Mouse (Mus musculus): Measurements from ENCODE around the gene Gm5678. TPM values are rescaled to one million over a fixed set of nuclear protein-coding genes. Genes with fewer than 3 reads are reported as not detected.
"Not testable (repeated sequence)": the region's sequence is repeated elsewhere in the genome, so short reads cannot be mapped to it uniquely, and the experiment has no call there.

Gm5678 gene
- polyA plus RNA-seq, 1 experiment from 2014 or later: not detected

- Histone ChIP-seq H3K27ac (replicated peaks; ENCODE audit: low read depth, low read length) (no peak overlapping the region), H3K9me3 (ENCODE audit: control insufficient read depth, low read length) (no peaks in the 10 kb centered on the region), H3K9ac (replicated peaks; ENCODE audit: low read length) (no peak overlapping the region), H3K4me3 (replicated peaks; ENCODE audit: low read depth, low read length) (no peak overlapping the region), H3K4me2 (ENCODE audit: low read length) (no peak overlapping the region), H3K27me3 (ENCODE audit: control insufficient read depth, insufficient read depth, low read length) (no peaks in the 10 kb centered on the region), H3K4me1 (ENCODE audit: control insufficient read depth, insufficient read depth, low read length) (no peaks in the 10 kb centered on the region), H3K36me3 (ENCODE audit: control insufficient read depth, insufficient read depth, low read length) (peaks cover 13% of the 10 kb centered on the region)
- 42% methylated on average over 5 of the region's 5 CpGs for WGBS
- peak; percentile 49 for DNase-seq
- ATAC-seq (ENCODE audit: low FRiP score, low TSS enrichment): no peak
These were observed 12.6 kb upstream of the Gm5678 start for GRCm38 (mm10) chr16:93615118-93615870.

- not testable (repeated sequence) for H3K4me3 ChIP-seq (replicated peaks; ENCODE audit: low read depth, low read length); H3K27ac ChIP-seq (replicated peaks; ENCODE audit: low read depth, low read length); H3K36me3 ChIP-seq (ENCODE audit: control insufficient read depth, insufficient read depth, low read length); DNase-seq; H3K9ac ChIP-seq (replicated peaks; ENCODE audit: low read length); H3K4me1 ChIP-seq (ENCODE audit: control insufficient read depth, insufficient read depth, low read length); ATAC-seq (ENCODE audit: low FRiP score, low TSS enrichment); H3K27me3 ChIP-seq (ENCODE audit: control insufficient read depth, insufficient read depth, low read length); H3K9me3 ChIP-seq (ENCODE audit: control insufficient read depth, low read length); H3K4me2 ChIP-seq (ENCODE audit: low read length)
- WGBS: 89% methylated on average over 4 of the region's 4 CpGs
These were observed 4.1 kb upstream of the Gm5678 start for GRCm38 (mm10) chr16:93623759-93624158.

GRCm38 (mm10) chr16:93624671-93625070 lies 3.2 kb upstream of the Gm5678 start:
- ATAC-seq (ENCODE audit: low FRiP score, low TSS enrichment): no peak
- H3K4me3 ChIP-seq (replicated peaks; ENCODE audit: low read depth, low read length): no peak overlapping the region
- DNase-seq: no peak
- H3K9ac ChIP-seq (replicated peaks; ENCODE audit: low read length): no peak overlapping the region
- no peaks in the 10 kb centered on the region for H3K36me3 ChIP-seq (ENCODE audit: control insufficient read depth, insufficient read depth, low read length)
- WGBS: 85% methylated on average over 4 of the region's 4 CpGs
- no peaks in the 10 kb centered on the region for H3K9me3 ChIP-seq (ENCODE audit: control insufficient read depth, low read length)
- no peaks in the 10 kb centered on the region for H3K4me1 ChIP-seq (ENCODE audit: control insufficient read depth, insufficient read depth, low read length)
- no peaks in the 10 kb centered on the region for H3K27me3 ChIP-seq (ENCODE audit: control insufficient read depth, insufficient read depth, low read length)
- no peak overlapping the region for H3K27ac ChIP-seq (replicated peaks; ENCODE audit: low read depth, low read length)
- H3K4me2 ChIP-seq (ENCODE audit: low read length): no peak overlapping the region

GRCm38 (mm10) chr16:93626745-93627144 lies 1.2 kb upstream of the Gm5678 start:
- Histone ChIP-seq H3K4me1 (ENCODE audit: control insufficient read depth, insufficient read depth, low read length) (no peaks in the 10 kb centered on the region), H3K4me3 (replicated peaks; ENCODE audit: low read depth, low read length) (no peak overlapping the region), H3K4me2 (ENCODE audit: low read length) (no peak overlapping the region), H3K27me3 (ENCODE audit: control insufficient read depth, insufficient read depth, low read length) (no peaks in the 10 kb centered on the region), H3K36me3 (ENCODE audit: control insufficient read depth, insufficient read depth, low read length) (no peaks in the 10 kb centered on the region), H3K27ac (replicated peaks; ENCODE audit: low read depth, low read length) (no peak overlapping the region), H3K9ac (replicated peaks; ENCODE audit: low read length) (no peak overlapping the region), H3K9me3 (ENCODE audit: control insufficient read depth, low read length) (no peaks in the 10 kb centered on the region)
- DNase-seq (peak; percentile 35), ATAC-seq (ENCODE audit: low FRiP score, low TSS enrichment) (no peak)
- WGBS: 6% methylated on average over 1 of the region's 1 CpGs

GRCm38 (mm10) chr16:93644006-93644405 lies 16.1 kb downstream of the Gm5678 start:
- H3K9ac ChIP-seq (replicated peaks; ENCODE audit: low read length): no peak overlapping the region
- DNase-seq: no peak
- no peak overlapping the region for H3K27ac ChIP-seq (replicated peaks; ENCODE audit: low read depth, low read length)
- WGBS: 83% methylated on average over 4 of the region's 4 CpGs
- H3K36me3 ChIP-seq (ENCODE audit: control insufficient read depth, insufficient read depth, low read length): no peaks in the 10 kb centered on the region
- H3K9me3 ChIP-seq (ENCODE audit: control insufficient read depth, low read length): no peaks in the 10 kb centered on the region
- H3K4me1 ChIP-seq (ENCODE audit: control insufficient read depth, insufficient read depth, low read length): no peaks in the 10 kb centered on the region
- H3K4me3 ChIP-seq (replicated peaks; ENCODE audit: low read depth, low read length): no peak overlapping the region
- no peak overlapping the region for H3K4me2 ChIP-seq (ENCODE audit: low read length)
- no peaks in the 10 kb centered on the region for H3K27me3 ChIP-seq (ENCODE audit: control insufficient read depth, insufficient read depth, low read length)
- ATAC-seq (ENCODE audit: low FRiP score, low TSS enrichment): no peak

- Histone ChIP-seq H3K4me1 (ENCODE audit: control insufficient read depth, insufficient read depth, low read length) (no peaks in the 10 kb centered on the region), H3K4me3 (replicated peaks; ENCODE audit: low read depth, low read length) (no peak overlapping the region), H3K36me3 (ENCODE audit: control insufficient read depth, insufficient read depth, low read length) (no peaks in the 10 kb centered on the region), H3K9me3 (ENCODE audit: control insufficient read depth, low read length) (no peaks in the 10 kb centered on the region), H3K27me3 (ENCODE audit: control insufficient read depth, insufficient read depth, low read length) (no peaks in the 10 kb centered on the region), H3K9ac (replicated peaks; ENCODE audit: low read length) (no peak overlapping the region), H3K4me2 (ENCODE audit: low read length) (no peak overlapping the region), H3K27ac (replicated peaks; ENCODE audit: low read depth, low read length) (no peak overlapping the region)
- DNase-seq (no peak), ATAC-seq (ENCODE audit: low FRiP score, low TSS enrichment) (no peak)
- 90% methylated on average over 5 of the region's 5 CpGs for WGBS
These were observed 20.7 kb downstream of the Gm5678 start for GRCm38 (mm10) chr16:93648441-93649183.

GRCm38 (mm10) chr16:93667976-93668375 lies 40.1 kb downstream of the Gm5678 start:
- Histone ChIP-seq H3K36me3 (ENCODE audit: control insufficient read depth, insufficient read depth, low read length) (no peaks in the 10 kb centered on the region), H3K9me3 (ENCODE audit: control insufficient read depth, low read length) (peaks cover 17% of the 10 kb centered on the region), H3K27ac (replicated peaks; ENCODE audit: low read depth, low read length) (no peak overlapping the region), H3K27me3 (ENCODE audit: control insufficient read depth, insufficient read depth, low read length) (no peaks in the 10 kb centered on the region), H3K4me3 (replicated peaks; ENCODE audit: low read depth, low read length) (no peak overlapping the region), H3K9ac (replicated peaks; ENCODE audit: low read length) (no peak overlapping the region), H3K4me1 (ENCODE audit: control insufficient read depth, insufficient read depth, low read length) (no peaks in the 10 kb centered on the region), H3K4me2 (ENCODE audit: low read length) (no peak overlapping the region)
- DNase-seq (no peak), ATAC-seq (ENCODE audit: low FRiP score, low TSS enrichment) (no peak)

GRCm38 (mm10) chr16:93669521-93669920 lies 41.6 kb downstream of the Gm5678 start:
- Histone ChIP-seq H3K27ac (replicated peaks; ENCODE audit: low read depth, low read length) (no peak overlapping the region), H3K9me3 (ENCODE audit: control insufficient read depth, low read length) (peaks cover 14% of the 10 kb centered on the region), H3K36me3 (ENCODE audit: control insufficient read depth, insufficient read depth, low read length) (no peaks in the 10 kb centered on the region), H3K4me1 (ENCODE audit: control insufficient read depth, insufficient read depth, low read length) (no peaks in the 10 kb centered on the region), H3K4me2 (ENCODE audit: low read length) (no peak overlapping the region), H3K4me3 (replicated peaks; ENCODE audit: low read depth, low read length) (no peak overlapping the region), H3K9ac (replicated peaks; ENCODE audit: low read length) (no peak overlapping the region), H3K27me3 (ENCODE audit: control insufficient read depth, insufficient read depth, low read length) (no peaks in the 10 kb centered on the region)
- no peak for DNase-seq
- ATAC-seq (ENCODE audit: low FRiP score, low TSS enrichment): no peak

GRCm38 (mm10) chr16:93670466-93670865 lies 42.6 kb downstream of the Gm5678 start:
- not testable (repeated sequence) for H3K27me3 ChIP-seq (ENCODE audit: control insufficient read depth, insufficient read depth, low read length); H3K36me3 ChIP-seq (ENCODE audit: control insufficient read depth, insufficient read depth, low read length); ATAC-seq (ENCODE audit: low FRiP score, low TSS enrichment); H3K4me1 ChIP-seq (ENCODE audit: control insufficient read depth, insufficient read depth, low read length); H3K27ac ChIP-seq (replicated peaks; ENCODE audit: low read depth, low read length); H3K9ac ChIP-seq (replicated peaks; ENCODE audit: low read length); H3K4me2 ChIP-seq (ENCODE audit: low read length); H3K4me3 ChIP-seq (replicated peaks; ENCODE audit: low read depth, low read length); DNase-seq
- H3K9me3 ChIP-seq (ENCODE audit: control insufficient read depth, low read length): peaks cover 14% of the 10 kb centered on the region
- 43% methylated on average over 4 of the region's 4 CpGs for WGBS
